Mouse (Mus musculus): ENCODE measurements around the gene Trmt44.
A peak's percentile ranks its signal among the peaks of the same experiment; 100 is the strongest.
"Not testable (repeated sequence)": the region's sequence is repeated elsewhere in the genome, so short reads cannot be mapped to it uniquely, and the experiment has no call there.

Trmt44 gene

DNA sequence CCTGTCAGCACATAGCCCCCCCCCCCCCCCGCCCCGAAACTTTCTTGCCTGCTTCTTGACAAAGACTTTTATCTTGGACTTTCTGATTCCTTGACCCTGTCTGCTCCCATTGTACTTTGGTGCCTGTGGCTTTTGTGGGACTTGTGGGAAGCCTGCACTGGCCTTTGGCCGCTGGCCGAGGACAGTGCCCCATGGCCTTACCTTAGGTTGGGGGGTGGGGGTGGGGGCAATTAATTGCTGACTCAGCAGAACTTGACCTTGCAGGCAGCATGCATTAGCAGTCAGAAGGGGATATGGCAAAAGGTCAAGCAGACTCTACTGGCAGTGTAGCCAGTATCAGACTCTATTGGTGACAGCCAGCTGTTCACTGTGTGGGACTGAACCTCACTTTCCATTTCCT, 16.6 kb upstream of the Trmt44 start:
- no peak for DNase-seq (ENCODE audit: low spot score in 2 of 2)

DNA sequence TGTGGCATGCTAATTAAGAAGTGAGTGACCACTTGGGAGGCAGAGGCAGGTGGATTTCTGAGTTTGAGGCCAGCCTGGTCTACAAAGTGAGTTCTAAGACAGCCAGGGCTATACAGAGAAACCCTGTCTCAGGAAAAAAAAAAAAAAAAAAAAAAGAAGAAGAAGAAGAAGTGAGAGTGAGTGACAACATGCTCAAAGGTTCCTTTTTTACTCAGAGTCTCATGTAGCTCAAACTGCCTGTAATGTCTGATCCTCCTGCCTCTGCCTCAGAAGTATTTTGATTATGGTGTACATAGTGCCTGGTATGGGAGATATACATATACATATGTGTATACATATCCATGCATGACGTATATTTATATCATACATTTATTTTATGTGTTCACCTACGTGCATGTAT, 9.4 kb upstream of the Trmt44 start:
- not testable (repeated sequence) for DNase-seq (ENCODE audit: low spot score in 2 of 2)

GRCm38 (mm10) chr5:35583221-35583783, 8.4 kb upstream of the Trmt44 start:
- DNase-seq (ENCODE audit: low spot score in 2 of 2) = no peak

DNA sequence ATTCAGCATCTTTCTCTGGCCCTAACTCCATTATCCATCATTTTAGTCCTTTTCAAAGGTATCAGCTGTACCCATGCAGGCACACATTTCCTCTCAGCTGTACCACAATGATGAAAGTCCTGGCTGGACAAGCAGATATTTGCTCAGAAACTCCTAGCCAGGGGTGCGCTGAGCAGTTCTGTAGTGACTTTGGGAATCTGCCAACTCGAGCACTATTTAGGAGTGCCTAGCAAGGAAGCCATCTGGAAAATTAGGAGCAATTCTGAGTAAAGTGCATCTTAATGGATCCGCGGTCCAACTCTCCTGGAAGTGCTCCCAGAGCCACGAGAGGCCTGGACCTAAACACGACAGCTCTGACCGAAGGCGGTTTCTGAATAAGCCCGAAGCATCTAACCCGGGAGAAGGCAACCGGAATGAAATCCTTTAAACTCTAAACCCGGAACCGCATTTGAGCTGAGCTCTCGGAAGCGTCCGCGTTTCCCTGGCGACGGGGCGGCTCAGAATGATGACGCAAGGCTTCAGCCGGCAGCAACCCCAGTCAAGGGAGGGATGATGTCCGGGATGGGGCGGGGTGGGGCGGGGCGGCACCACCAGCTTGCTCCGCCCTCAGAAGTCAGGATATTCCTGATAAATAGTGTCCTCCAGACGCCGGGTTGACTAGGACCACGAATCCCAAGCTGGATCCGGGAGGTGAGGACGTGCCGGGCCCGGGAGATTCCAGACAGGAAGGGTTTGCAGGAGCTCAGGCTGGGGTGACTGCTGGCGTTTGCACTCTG, 7.8 kb upstream of the Trmt44 start, which contains the start of gene Acox3:
Gene Acox3, plus strand, starts transcription at position 596 of the 776 bp plus-strand sequence.
- DNase-seq (ENCODE audit: low spot score in 2 of 2) = peak; percentile 98

GRCm38 (mm10) chr5:35580156-35580922, 5.5 kb upstream of the Trmt44 start:
- DNase-seq (ENCODE audit: low spot score in 2 of 2) = no peak

GRCm38 (mm10) chr5:35579247-35579893, 4.5 kb upstream of the Trmt44 start:
- DNase-seq (ENCODE audit: low spot score in 2 of 2) = no peak

DNA sequence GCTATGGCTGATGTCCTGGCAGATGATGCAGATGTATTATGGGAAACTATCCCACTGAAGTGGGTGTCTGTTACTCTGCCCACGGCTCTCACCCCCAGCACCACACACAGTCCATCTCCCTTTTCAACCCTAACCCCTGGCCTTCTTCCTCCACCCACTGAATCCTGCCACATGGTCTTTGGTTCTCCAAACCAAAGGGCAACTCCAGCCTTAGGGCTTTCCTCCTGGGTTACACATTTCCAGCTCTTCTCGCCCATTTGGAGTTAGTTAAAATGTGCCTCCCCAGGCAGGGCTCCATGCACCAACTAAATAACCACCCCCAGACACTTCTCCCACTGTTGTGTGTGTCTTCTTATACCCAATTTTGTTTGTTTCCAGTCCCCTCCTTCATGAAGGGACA, 3.5 kb upstream of the Trmt44 start:
- no peak for DNase-seq (ENCODE audit: low spot score in 2 of 2)

- DNase-seq (ENCODE audit: low spot score in 2 of 2) = no peak
These were observed 1.6 kb upstream of the Trmt44 start for GRCm38 (mm10) chr5:35576409-35577020.

GRCm38 (mm10) chr5:35571546-35571945, 3.3 kb downstream of the Trmt44 start:
- DNase-seq (ENCODE audit: low spot score in 2 of 2) = no peak

DNA sequence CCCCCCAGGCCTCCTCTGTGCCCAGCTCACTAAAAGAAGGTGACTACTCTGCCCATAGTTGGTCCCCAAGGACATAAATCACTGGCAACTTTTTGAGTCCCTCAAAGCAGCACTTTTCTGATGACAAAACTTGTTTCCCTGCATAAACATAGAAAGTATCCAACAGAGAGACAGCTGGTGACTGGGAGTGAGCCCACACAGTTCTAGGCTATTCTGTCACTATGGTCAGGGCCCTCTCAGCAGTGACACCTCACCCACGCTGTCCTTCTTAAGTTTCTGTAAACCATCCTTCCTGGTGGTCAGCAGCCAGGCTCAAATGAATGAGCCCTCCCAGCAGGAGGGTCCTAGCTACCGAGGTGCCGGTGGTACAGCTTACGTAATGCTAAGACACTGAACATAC, 8.2 kb downstream of the Trmt44 start:
- peak in 1 of 2 experiments; percentile 24 for DNase-seq (ENCODE audit: low spot score in 2 of 2)

GRCm38 (mm10) chr5:35565217-35565616, 9.7 kb downstream of the Trmt44 start:
- DNase-seq (ENCODE audit: low spot score in 2 of 2) = no peak

- DNase-seq (ENCODE audit: low spot score in 2 of 2) = peak; percentile 52 to 54
These were observed 11.4 kb downstream of the Trmt44 start for GRCm38 (mm10) chr5:35563449-35563848.

- peak; percentile 62 to 70 for DNase-seq (ENCODE audit: low spot score in 2 of 2)
These were observed 12.3 kb downstream of the Trmt44 start for GRCm38 (mm10) chr5:35562616-35563015.

GRCm38 (mm10) chr5:35559447-35559846, 15.4 kb downstream of the Trmt44 start:
- no peak for DNase-seq (ENCODE audit: low spot score in 2 of 2)

GRCm38 (mm10) chr5:35557946-35558621, 16.8 kb downstream of the Trmt44 start:
- DNase-seq (ENCODE audit: low spot score in 2 of 2) = no peak

DNA sequence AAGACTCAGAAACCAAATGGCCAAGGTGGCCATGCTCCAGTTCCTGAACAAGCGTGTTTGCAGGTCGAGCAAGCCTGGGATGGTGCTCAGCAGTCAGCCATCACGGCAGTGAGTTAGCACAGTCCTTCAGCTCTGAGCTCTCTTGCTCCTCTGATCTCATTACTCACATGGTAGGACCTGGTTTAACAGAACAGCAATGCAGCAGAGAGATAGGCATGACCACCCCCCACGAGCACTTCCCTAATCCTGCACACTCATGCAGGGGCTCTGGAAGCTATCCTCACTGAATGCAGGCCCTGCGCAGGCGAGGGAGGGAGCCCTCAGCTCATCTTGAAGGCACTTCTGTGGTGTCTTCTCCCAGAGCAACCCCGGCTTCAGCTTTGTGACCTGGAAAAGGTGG, 18.5 kb downstream of the Trmt44 start:
- DNase-seq (ENCODE audit: low spot score in 2 of 2) = no peak

DNA sequence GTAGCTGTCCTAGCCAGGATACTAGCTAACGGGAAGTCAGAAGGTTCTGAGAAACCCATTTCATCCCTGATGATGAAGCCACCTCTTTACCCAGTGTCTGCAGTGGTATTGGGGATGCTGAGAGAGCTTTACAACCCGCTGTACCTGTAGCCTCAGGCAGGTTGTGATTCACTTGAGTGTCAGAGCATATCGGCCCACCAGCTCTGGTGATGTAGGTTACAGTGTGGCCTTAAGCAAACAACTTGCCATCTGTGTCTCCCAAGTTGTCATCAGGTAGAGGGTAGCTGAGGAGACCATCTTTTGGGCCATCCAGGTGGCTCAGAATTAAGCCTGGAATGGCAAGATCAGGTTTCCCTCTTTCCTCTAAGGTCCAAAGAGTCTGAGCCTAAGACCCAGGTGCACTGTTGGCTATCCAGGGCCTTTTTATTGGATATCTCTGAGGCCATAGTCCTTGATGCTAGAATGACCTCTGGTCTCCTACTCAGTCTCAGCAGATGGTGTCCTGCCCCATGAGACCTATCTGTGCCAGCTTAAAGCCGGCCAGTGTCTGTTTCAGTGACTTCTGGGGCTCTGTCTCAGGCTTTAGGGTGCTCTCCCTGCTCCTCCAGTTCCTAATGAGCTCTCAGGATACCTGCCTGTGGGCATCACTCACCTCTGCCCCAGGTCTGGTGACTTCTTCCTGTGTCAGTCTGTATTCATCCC, 21.9 kb downstream of the Trmt44 start:
- DNase-seq (ENCODE audit: low spot score in 2 of 2) = no peak

GRCm38 (mm10) chr5:35551855-35552837, 22.7 kb downstream of the Trmt44 start:
- DNase-seq (ENCODE audit: low spot score in 2 of 2) = no peak

- no peak for DNase-seq (ENCODE audit: low spot score in 2 of 2)
These were observed 28.7 kb downstream of the Trmt44 start for GRCm38 (mm10) chr5:35546127-35546526.
